Mouse (Mus musculus) heart, postnatal 36 days (tissue): ENCODE measurements at regions not wholly inside any gene's neighbourhood (a gene's known extent, or its start where the extent isn't known, plus 50 kb on each side); places are given as distances from the start of the nearest gene placed in this dataset.

Experiments used
- DNase-seq, 2 experiments: peaks; one replicate each; pipeline ENCODE4 v3.0.0; 2021 to 2022
- intact Hi-C: fragments of 180-260 bp; cut with DNase I; formaldehyde crosslinking; loops from one replicate; pipeline ENCODE4 v1.15.1; 2025

DNA sequence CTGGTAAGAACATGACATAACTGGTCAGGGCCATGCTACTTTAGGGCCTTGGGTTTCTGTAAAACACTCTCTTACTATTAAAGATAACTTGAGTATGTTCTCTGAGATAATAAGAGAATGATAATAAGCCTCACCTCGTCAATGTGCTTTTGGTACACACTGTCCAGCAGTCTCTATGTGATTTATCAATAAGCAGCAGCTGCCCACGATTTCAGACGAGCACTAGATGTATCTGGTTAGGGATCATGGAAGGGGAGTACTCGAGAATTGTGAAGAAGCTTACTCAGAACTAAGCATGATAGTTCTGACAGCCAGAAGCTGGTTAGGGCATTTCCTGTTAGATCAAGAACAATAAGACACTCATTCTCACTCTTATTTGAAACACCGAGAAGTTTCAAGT lies 53.8 kb downstream of the Neurod6 start:
- intact Hi-C loops = no loop called here

DNA sequence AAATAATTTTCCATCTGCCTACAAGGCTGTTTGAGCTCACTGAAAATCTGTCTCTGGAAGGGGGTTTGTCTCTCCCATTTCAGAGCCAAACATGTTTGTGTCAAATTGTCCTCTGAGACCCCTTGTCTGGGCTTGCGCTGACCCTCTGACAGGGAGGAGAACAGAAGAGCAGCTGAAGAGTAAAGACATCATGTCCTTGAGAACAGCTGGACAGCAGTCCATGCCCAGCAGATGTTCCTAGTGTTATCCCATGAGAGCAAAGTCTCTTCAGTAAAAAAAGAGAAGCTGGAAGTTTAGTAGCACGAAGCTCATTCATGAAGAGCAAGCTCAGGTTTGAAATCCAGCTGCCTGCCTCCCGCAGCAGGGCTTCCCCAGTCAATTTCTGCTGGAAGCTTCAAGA lies 60.7 kb downstream of the Neurod6 start:
- DNase-seq = no peak
- intact Hi-C loops = no loop called here

More for the DNA sequence above, 53.8 kb downstream of the Neurod6 start:
- no peak for DNase-seq

DNA sequence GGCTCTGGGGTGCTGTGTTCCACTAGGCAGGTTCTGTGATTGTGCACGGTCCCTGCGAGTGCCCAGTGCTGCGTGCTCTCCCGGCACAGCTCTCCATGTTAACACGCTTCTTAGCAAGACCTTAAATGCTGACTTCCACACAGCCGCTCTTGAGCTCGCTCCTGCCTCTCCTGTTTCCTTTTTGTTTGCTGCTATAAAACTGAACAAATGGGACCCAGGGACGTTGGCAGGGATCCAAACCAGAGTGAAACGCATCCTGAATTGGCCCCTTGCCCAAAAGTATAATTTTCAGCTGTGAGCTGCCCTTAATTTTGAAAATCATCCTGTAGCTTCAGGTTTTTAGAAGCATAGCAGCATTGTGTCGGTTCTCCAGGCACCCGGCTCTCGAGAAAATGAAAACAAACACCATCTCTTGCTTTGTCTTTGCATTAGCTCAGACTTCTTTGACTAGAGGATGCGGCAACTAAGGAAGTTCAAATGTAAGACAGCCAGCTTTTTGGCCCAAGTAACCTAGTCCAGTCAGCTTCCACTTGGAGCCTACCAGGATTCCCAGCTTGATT lies 63.1 kb downstream of the Neurod6 start:
- intact Hi-C loops = loop anchor here (5.0 kb wide), 1 partner anchor 59 kb away; no protein-coding TSS in a partner anchor

DNA sequence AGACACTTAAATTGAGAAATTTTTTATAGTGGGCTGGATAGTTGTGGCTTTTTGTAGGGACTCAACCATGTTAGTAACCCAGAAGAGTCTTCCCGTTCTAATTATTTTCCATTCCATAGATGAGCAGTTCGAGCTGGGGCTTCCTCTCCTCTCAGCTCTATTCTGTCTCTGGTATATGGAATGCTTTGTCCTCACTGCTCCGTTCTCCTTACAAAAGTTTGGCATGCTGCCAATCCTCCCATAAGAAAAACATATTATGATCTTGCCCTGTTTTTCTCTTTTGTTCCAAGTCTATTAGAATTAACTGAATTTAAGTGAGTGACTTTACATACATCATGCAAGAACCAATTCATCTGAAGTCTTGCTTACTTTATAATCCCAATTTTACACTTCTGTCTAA lies 70.7 kb downstream of the Neurod6 start:
- intact Hi-C loops = no loop called here

More for the DNA sequence above, 63.1 kb downstream of the Neurod6 start:
- peak; percentile 28 to 37 for DNase-seq

GRCm38 (mm10) chr6:55609976-55610375 lies 71.1 kb downstream of the Neurod6 start:
- DNase-seq = no peak
- intact Hi-C loops = no loop called here

More for the DNA sequence above, 70.7 kb downstream of the Neurod6 start:
- no peak for DNase-seq

DNA sequence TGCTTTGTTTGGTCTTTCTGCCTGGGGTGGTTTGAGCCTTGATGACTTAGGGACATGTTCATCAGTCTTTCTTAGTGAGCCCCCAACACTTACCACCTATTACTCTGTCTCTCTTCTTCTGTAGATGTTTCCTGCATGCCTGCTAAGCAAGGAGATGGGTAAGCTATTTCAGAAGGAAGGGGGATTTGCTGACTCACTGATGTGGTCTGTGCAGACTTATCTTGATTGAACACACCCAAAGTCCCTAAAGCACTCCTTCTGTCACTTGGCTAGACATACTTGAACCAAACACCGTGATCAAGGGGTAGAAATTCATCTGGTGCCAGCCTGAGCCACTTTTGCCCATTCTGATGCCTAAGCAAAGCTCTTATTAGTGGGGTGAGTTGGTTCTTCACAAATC lies 72.0 kb downstream of the Neurod6 start:
- intact Hi-C loops = no loop called here
- no peak for DNase-seq

GRCm38 (mm10) chr6:55597088-55597487 lies 84.0 kb downstream of the Neurod6 start:
- DNase-seq = no peak
- intact Hi-C loops = no loop called here

GRCm38 (mm10) chr6:55592126-55592525 lies 88.9 kb downstream of the Neurod6 start:
- no peak for DNase-seq
- intact Hi-C loops = no loop called here

GRCm38 (mm10) chr6:55581106-55581505 lies 100.0 kb downstream of the Neurod6 start:
- intact Hi-C loops = no loop called here
- no peak for DNase-seq

DNA sequence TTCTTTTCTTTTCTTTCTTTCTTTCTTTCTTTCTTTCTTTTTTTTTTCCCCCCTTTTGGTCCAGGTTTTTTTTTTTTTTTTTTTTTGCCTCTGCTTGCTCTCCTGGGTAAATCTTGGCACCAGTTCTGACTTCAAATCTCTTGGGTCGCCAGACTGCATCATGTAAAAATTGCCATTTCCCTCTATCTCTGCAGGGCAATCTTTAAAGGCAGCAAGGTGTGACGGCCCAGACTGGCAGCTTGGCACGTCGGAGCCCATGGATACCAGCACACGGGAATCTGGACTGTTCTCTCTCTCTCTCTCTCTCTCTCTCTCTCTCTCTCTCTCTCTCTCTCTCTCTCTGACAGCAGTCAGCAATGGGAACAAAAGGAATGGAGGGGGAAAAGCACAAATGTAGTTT lies 101.0 kb downstream of the Neurod6 start:
- intact Hi-C loops = no loop called here
- no peak for DNase-seq

- intact Hi-C loops = no loop called here
- DNase-seq = no peak
Measured at GRCm38 (mm10) chr6:55579611-55580010, 101.5 kb downstream of the Neurod6 start.

DNA sequence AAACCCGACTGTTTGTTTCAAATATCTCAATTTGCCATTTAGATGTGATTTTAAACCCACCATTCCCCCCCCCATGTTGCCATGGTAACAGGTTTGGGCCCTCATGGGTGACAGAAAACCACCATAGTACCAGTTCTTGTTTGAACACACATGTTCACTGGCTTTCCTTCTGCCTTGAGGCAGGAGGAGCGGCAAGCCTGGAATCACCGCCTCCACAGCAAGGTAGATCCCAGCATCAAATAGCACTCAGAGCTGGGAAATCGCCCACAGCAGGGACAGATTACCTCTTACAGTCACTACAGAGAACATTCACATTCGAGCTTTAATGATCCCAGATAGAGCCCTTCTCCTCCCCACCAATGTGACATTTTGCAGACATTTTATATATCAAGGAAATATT lies 102.0 kb downstream of the Neurod6 start:
- DNase-seq = no peak
- intact Hi-C loops = no loop called here

- no peak for DNase-seq
- intact Hi-C loops = no loop called here
Measured at GRCm38 (mm10) chr6:55578051-55578450, 103.0 kb downstream of the Neurod6 start.

DNA sequence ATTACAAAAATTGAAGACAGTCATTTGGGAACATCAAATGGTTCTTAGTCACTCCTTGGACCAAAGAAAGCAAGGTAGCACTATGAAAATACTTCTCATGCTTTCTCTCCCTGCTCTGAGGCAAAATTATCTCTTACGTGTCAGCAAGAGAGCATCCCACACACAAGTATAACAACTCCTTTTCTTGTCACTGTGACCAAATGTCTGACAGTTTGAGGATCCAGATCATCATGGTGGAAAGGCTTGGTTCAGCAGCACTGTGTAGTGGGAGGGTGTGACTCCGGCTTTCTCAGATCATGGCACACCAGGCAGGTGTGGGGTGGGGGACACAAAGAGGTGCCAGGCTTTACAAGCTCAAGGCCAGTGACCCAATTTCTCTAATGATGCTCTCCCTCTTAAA lies 113.5 kb downstream of the Neurod6 start:
- DNase-seq = no peak
- intact Hi-C loops = no loop called here

DNA sequence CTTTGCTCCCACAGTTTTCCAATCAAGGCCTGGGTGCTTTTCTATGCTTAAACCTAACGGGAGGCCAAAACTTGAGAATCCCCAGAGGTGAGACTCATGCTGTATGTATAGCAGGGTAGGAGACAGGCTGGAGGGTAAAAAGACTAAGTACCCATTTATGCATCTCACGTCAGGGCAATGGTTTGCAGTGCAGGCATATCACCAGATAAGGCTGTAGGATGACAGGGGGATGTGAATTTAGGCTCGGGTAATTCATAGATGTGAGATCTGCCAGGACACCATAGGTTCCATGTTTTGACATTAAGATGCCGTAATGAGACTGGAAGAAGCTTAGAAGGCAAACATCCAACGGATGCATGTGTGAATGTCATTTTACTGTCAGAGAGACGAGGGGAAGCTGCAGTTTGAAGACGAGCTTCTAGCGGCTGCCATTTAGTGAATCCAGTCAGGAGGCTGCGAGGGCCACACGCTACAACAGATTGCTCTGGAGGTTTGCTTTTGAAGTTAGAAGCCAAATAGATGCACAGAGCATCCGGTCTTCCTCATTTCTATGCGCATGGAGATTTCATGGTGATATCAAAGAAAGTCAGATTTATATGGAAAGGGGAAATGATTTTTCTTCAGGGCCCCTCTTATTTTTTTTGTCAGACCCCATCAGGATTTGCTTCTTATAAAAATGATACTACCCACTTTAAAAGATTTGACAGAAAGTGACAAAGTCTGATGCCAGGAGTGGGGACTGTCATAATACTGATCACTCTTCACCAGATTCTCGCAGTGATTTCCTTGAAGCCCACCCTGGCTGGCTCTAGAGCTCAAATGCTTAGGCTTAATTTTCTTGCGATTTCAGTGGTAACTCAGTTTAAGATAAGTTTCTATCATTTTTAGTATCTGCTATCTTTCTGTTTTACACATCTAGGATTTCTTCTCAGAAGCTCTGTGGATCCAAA lies 113.8 kb downstream of the Adcyap1r1 start:
- no peak for DNase-seq
- intact Hi-C loops = no loop called here

DNA sequence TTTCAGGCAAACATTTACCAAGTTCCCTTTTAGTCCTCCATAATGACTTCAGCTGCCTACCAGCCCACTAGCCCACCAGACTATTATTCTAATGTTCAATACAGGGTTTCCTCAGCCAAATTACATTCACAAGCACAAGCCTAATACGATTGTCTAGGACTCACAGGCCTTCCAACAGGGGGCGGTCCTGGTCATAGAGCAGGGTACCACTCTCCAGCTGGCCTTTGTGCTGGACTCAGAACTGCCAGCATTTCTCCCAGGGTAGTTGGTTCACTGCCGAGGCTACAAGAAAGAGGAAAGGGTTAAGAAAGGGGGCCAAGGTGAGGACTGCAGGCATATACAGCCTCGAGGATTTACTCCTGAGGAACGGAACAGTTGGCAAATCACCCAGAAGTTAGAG lies 108.8 kb downstream of the Adcyap1r1 start:
- intact Hi-C loops = no loop called here
- no peak for DNase-seq

DNA sequence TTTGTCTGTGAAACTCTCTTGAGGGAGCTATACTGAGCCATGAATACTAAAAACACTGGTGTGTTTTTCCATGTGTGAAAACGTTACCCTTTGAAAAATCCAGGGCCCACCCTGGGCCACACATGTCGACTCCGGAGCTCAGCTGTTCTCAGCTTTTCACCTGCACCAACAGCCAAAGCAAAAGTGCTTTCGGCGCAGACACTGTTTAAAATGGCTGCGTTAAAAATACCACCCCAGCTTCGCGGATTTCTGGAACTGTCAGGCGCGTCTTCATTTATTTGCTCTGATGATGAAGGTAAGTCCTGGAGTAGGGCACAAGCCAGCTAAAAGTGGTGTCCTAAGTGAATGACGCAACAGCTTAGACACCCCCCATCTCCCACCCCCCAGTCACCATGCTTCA lies 108.0 kb downstream of the Adcyap1r1 start:
- intact Hi-C loops = no loop called here

More for the DNA sequence above, 108.0 kb downstream of the Adcyap1r1 start:
- DNase-seq = no peak
